In the genomic region with DNA sequence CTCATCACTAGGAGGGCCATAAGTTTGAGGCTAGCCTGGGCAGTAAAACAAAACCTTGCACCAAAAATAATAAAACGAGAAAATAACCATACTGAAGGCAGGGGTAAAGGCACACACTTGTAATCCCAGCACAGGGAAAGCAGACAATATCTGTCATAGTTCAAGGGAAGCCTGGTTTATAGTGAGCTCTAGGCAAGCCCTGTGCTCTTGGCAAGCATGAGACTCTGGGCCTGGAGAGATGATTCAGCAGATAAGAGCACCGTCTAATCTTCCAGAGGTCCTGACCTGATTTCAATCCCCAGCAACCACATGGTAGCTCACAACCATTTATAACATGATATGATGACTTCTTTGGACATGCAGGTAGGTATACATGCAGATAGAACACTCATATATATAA, we compare ENCODE assay signal across 24 mouse cellular contexts.
"Had no signal": no experiment of that assay in that cellular context is flagged by ENCODE, and none has a peak within 500 bp of the region (broad histone marks: within the 10 kb centered on the region; RNA-seq: fewer than 3 reads in every experiment).

No protein-coding gene starts in this region.

- DNase-seq: gastrocnemius, postnatal 10 days; gastrocnemius, postnatal 25 days; heart, adult 11 months; heart, adult 2 months; heart, postnatal 14 days; heart, postnatal 36 days; kidney, adult 11 months; kidney, adult 2 months; kidney, adult 9 months; kidney, postnatal 10 days; kidney, postnatal 25 days; kidney, postnatal 4 days; layer of hippocampus, adult 9-11 months; left cerebral cortex, postnatal 4 days had no signal

- H3K4me3 ChIP-seq: heart, adult 2 months; heart, embryonic 13.5 days; heart, embryonic 15.5 days; hindbrain, embryonic 13.5 days; hindbrain, embryonic 15.5 days; kidney, embryonic 15.5 days; limb, embryonic 13.5 days; limb, embryonic 15.5 days; liver, embryonic 12.5 days had no signal

- H3K27ac ChIP-seq: heart, adult 2 months; heart, embryonic 13.5 days; heart, embryonic 15.5 days; hindbrain, embryonic 13.5 days; hindbrain, embryonic 15.5 days; hindbrain, postnatal 0 days; kidney, embryonic 15.5 days; limb, embryonic 13.5 days; limb, embryonic 15.5 days; liver, embryonic 12.5 days; liver, embryonic 14.5 days had no signal
